Mouse (Mus musculus) regulatory T cell (primary cell): Measurements from ENCODE around the gene Esam.

Source experiments
- in situ Hi-C: fragments of 300-600 bp; cut with MboI, MseI; formaldehyde crosslinking; loops from one replicate; pipeline ENCODE4 v1.15.1; 2025; ENCODE audit warnings: high pct_unique_total_duplicates

Gene Esam

DNA sequence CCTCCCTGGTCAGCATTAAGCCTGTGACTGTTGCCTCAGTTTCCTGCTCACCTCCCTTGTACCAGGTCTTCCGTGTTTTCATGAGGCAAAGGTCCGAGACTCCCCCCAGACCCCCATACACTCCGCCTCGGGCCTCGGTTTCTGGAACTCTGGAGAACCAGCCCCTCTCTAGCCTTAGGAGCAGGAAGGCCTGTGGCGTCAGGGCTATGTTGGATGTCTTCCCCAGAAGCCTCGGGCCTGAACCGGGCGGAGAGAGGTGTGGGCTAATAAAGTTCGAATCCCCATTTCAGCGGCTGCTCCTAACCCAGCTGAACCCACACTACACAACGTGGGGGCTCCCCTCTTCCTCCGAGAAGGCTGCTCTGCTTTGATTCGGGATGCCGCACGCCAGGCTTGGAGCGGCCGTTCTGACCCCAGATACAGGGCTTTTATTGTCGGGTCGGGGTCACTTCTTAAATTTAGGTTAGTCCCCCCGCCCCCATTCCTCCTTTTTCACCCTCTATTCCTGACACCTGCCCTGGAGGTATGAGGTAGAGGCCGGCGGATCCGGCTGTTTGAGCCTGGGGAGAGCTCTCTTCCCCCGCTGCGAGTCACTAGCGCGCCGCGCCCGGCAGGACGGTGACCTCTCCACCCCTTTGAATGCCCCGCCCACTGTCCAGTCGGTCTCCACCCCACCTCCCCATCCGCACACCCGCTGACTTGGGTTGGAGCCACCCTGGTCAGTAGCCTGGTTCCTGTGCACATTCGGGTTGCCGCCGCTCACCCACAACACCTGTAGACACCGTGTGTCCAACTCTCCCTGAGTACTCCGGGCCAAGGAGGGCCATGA, at the start of gene Esam:
TSS of gene Esam (plus strand) at position 683 of the 829 bp plus-strand sequence.
- in situ Hi-C loops: loop anchor here (5.0 kb wide), 1 partner anchor 60 kb away; no protein-coding TSS in a partner anchor

DNA sequence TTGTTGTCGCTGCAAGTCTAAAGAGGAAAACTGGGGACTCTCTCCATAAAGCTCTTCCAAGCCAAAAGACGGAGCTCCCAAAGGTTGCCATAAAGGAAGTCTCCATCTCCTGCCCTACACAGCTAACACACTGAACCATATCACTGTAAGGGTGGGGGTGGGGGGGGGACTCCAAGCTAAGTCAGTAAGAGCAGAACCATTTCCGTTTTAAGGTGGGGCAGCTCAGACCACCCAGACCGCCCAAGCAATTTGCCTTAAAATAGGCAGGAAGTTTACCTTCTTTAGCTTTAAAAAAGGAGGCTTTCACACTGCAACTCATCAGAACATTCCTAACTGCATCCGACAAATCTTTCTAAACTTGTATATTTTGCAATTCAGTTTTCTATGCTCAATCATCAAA, 42.7 kb upstream of the Esam start:
- in situ Hi-C loops: no loop called here

GRCm38 (mm10) chr9:37488041-37488440, 39.8 kb upstream of the Esam start:
- in situ Hi-C loops: no loop called here

GRCm38 (mm10) chr9:37488611-37489396, 39.1 kb upstream of the Esam start, which contains the start of gene Msantd2:
Msantd2 (plus strand) TSS chr9:37489319.
- in situ Hi-C loops: no loop called here

GRCm38 (mm10) chr9:37489446-37490120, 38.3 kb upstream of the Esam start:
- in situ Hi-C loops: no loop called here

GRCm38 (mm10) chr9:37495761-37496160, 32.1 kb upstream of the Esam start:
- in situ Hi-C loops: no loop called here

GRCm38 (mm10) chr9:37496325-37496724, 31.6 kb upstream of the Esam start:
- in situ Hi-C loops: no loop called here

- in situ Hi-C loops: no loop called here
Observed at GRCm38 (mm10) chr9:37500201-37500600, 27.7 kb upstream of the Esam start.

DNA sequence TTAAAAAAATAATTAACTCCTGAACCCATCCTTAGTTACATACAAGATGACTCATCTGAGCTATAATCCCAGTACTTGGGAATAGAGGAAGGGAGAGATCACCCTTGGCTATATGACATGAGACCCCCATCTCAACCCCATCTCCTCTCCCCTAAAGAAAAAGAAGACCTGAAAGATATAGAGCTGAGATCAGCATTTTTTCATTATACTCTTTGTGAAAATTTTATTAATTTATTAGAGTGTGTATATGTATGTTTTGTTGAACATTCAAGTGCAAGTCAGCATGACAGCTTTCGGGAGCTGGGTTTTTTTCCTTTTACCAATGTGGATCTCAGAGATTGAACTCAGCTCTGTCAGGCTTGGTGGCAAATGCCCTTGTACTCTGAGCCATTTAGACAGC, 26.7 kb upstream of the Esam start:
- in situ Hi-C loops: no loop called here

DNA sequence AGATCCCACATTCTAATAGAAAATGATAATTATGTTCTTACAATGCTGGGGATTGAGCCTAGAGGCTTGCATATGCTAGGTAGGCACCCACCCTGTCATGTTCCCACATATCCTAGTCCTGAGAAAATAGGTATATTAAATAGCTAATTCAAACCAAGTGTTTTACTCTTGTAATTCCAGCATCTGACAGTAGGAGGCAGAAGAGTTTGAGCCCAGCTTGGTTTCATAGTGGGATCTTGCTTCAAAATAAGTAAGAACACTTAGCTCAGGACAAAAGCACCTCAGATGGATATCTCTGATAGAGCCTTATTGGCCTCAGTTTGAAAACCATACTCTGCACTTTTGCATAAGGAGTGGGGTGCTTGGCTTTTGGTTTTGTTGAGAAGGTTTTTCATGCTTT, 23.5 kb upstream of the Esam start:
- in situ Hi-C loops: no loop called here

- in situ Hi-C loops: no loop called here
Observed at GRCm38 (mm10) chr9:37506023-37506422, 21.9 kb upstream of the Esam start.

DNA sequence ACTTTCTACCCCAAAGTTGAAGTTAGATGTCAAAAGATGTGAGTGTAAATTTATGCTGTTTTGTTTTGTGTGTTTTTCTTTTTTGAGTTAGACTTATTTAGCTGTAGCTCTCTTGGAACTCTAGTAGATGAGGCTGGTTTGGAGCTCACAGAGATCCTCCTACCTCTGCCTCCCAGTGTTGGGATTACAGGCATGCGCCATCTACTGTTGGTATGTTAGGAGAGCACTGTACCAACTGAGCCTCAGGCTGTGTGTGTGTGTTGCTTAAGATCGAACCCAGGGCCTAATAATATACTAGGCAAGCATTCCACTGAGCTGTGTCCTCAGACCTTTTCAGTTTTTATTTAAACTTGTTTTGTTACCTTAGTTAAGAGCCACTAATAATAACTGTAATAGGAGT, 15.8 kb upstream of the Esam start:
- in situ Hi-C loops: no loop called here

- in situ Hi-C loops: no loop called here
Observed at GRCm38 (mm10) chr9:37514456-37514855, 13.4 kb upstream of the Esam start.

DNA sequence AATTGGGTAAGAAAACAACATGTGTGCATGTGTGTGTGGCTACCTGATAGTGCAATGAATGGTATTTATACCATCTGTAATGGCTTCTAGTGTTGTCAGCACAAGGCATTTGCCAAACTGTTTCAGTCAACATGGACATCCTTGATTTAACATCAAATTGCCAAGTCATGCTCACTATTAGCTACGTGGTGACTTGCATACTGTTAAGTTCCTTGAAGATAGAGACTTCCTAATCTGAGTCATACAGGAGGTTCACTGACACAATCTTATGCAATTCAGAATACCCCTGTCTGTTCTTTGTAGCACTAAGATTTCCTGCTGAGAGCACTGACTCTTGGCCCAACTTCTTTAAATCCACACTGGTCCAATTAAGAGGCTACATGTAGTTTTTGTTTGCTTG, 10.4 kb upstream of the Esam start:
- in situ Hi-C loops: no loop called here

DNA sequence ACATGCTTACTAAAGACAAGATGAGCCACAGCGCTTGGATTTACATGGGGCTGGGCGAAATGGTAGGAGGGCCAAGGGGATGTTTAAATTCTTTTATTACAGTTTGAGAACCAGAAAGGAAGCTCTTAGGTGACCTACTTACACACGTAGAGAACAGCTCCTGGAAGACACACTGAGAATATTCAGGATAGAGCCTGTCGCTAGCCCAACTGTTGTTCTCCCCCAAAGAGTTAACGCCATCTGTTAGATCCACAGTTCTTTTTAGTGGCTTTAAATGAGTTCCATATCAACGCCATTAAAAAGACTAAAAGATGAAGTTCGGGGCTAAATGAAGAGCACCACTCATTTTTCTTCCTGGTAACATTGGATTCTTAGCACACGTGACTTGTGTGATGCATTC, 8.9 kb upstream of the Esam start:
- in situ Hi-C loops: no loop called here

GRCm38 (mm10) chr9:37519995-37520394, 7.9 kb upstream of the Esam start:
- in situ Hi-C loops: no loop called here

DNA sequence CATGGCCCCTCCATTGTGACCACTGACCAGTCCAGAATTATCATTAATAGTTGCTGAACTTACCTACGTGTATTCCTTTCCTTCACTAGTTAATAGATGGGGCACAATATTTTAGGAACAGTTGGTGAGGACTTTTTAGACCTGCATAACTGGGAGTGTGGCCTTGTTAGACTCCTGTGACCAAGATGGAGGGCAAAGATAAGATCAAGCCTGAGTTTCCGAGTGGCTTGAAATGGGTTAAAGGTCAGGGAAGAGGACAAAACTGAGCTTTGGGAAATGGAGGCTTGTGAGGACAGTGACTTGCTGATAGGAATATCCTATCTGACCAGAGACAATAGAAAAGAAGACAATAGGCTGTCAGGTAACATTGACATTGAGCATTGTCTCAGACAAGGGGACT, 2.4 kb upstream of the Esam start:
- in situ Hi-C loops: loop anchor here (5.0 kb wide), 1 partner anchor 58 kb away; no protein-coding TSS in a partner anchor

GRCm38 (mm10) chr9:37526443-37527395, 1.2 kb upstream of the Esam start:
- in situ Hi-C loops: loop anchor here (5.0 kb wide), 1 partner anchor 59 kb away; no protein-coding TSS in a partner anchor

GRCm38 (mm10) chr9:37528225-37528970, 520 bp downstream of the Esam start:
- in situ Hi-C loops: loop anchor here (5.0 kb wide), 1 partner anchor 61 kb away; no protein-coding TSS in a partner anchor
